Mouse (Mus musculus): ENCODE measurements around the gene Ugt1a10.

- TF ChIP-seq EP300 (IDR thresholded peaks at IDR 0.05; ENCODE audit: low read depth) (no peak), CTCF (IDR thresholded peaks at IDR 0.05; ENCODE audit: low read depth) (no peak)
Observed at GRCm38 (mm10) chr1:88225741-88226140, 170.6 kb downstream of the Ugt1a10 start.
